Mouse (Mus musculus): ENCODE results near the gene F11r. TPM values are rescaled to one million over a fixed set of nuclear protein-coding genes. Genes with fewer than 3 reads are reported as not detected.
A peak's percentile ranks its signal among the peaks of the same experiment; 100 is the strongest.

F11r gene
- polyA plus RNA-seq, 1 experiment from 2014 or later = 115 TPM

DNA sequence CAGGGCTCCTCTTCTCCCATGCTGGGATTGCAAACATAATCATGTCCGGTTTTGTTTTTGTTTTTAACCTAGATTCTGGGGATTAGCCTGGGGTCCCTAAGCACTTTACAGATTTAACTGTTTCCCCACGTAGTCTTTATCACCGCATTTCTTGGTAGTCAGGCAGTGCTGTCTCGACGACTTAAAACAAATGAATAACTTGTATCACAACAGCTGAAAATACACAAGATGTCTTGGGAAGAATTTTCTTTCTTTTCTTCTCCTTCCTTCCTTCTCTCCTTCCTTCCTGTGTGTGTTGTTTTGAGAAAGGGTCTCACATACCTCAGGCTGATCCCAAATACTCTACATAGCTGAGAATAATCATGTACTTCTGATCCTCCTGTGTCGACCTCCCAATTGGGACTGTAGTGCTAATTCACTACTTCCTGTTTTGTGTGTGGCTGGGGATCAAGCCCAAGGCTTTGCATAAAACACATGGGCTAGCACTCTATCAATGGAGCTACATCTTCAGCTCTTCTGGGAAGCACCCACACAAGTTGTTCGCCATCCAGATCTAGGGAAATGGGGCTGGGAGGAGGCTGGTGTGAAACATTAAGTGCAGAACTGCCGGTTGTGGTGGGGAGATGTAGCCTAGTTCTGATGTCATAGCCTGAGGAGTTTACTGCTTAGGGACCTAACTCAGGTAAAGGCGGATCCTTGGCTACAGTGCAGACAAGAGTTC, 36.7 kb downstream of the F11r start:
- Histone ChIP-seq H3K4me3 (no peak overlapping the region), H3K4me2 (no peak overlapping the region), H3K9me3 (no peaks in the 10 kb centered on the region), H3K27me3 (no peaks in the 10 kb centered on the region), H3K4me1 (peaks cover 20% of the 10 kb centered on the region), H3K36me3 (no peaks in the 10 kb centered on the region), H3K27ac (no peak overlapping the region), H3K9ac (no peak overlapping the region)
- ATAC-seq (ENCODE audit: borderline replicate concordance, extremely low read depth, low FRiP score, low TSS enrichment) = no peak
- WGBS = 58% methylated on average over 9 of the region's 9 CpGs

DNA sequence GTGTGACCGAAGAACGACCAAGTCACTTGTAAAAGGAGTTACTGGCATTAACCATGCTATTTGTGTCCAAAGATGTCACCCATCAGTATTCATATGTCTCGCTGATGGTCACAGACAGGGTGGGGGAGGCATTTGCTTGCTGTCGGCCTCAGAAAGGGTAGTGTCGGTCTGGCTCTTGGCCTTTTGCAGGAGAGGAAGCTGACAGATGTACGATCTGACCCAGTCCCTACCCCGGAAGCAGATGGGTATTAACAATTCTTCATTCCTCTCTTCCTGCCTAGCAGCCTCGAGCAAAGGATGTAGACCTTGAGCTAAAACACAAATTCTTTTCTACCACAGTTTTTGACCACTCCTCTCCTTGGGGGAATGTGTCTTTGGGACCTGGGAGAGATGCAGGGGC, 39.8 kb downstream of the F11r start:
- no peaks in the 10 kb centered on the region for H3K9me3 ChIP-seq
- H3K4me3 ChIP-seq = no peak overlapping the region
- ATAC-seq (ENCODE audit: borderline replicate concordance, extremely low read depth, low FRiP score, low TSS enrichment) = no peak
- peaks cover 6% of the 10 kb centered on the region for H3K4me1 ChIP-seq
- 47% methylated on average over 8 of the region's 8 CpGs for WGBS
- 0 out of 2 replicates have a peak overlapping the region, but pooled peaks have one; percentile 48 for H3K4me2 ChIP-seq
- H3K27ac ChIP-seq = peak overlapping the region; percentile 95
- no peak overlapping the region for H3K9ac ChIP-seq
- no peaks in the 10 kb centered on the region for H3K27me3 ChIP-seq
- H3K36me3 ChIP-seq = no peaks in the 10 kb centered on the region

DNA sequence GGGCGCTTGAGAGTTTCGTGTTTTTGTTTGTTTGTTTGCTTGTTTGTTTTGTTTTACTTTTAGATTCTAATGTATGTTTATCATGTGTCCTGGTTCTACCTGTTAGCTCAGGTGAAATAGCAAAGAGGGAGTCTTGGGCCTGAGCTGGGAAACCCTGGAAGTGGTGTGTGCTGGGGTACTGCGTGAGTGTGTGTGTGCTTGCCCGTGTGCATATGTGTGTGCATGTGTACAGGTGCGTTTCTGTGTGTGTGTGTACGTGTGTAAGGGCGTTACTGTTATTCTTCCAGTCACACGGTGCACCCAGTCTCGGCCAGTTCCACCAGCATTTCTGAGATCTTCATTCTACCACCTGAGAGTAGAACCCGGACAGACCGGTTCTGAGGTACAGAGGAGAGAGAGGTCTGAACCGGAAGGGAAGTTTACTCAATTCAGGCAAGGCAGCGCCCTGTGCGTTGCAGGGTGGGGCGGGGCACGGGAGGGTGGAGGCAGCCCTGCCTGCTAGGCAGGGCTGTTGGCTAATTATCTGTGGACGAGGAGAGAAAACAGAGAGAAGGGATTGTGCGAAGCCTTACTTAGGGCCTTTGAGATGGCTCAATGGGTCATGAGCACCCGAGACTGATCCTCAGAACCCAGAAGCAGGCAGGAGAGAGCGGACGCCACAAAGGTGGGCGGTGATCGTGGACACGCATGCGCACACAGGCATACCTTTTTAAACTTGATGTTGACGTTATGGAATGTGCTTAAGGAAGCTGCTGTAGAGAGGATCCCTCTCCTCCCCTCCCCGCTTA, 40.6 kb downstream of the F11r start:
- peak overlapping the region; percentile 48 for H3K4me2 ChIP-seq
- 44% methylated on average over 27 of the region's 27 CpGs for WGBS
- ATAC-seq (ENCODE audit: borderline replicate concordance, extremely low read depth, low FRiP score, low TSS enrichment) = peak; percentile 92

DNA sequence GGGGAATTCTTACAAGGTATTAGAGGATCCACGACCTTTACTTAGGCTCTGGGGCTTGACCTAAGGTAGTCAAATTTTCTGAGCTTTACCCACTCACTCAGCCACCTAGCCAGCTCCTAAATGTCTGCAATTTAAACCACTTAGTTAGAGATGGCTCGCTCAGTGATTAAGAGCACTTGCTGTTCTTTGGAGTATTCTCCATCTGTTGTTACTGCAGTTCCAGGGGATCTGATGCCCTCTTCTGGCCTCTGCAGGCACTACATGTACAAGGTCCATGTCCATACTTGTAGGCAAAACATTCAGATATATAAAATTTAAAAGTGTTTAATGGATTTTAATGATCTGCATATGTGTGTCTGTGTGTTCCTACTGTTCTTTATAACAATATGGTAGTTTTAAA, 41.6 kb downstream of the F11r start:
- no peaks in the 10 kb centered on the region for H3K36me3 ChIP-seq
- H3K27ac ChIP-seq = peak overlapping the region; percentile 95
- H3K9ac ChIP-seq = no peak overlapping the region
- H3K4me3 ChIP-seq = no peak overlapping the region
- peak; percentile 9; the same call in 1 of the 2 replicates for ATAC-seq (ENCODE audit: borderline replicate concordance, extremely low read depth, low FRiP score, low TSS enrichment)
- WGBS = 33% methylated on average over 2 of the region's 2 CpGs
- peaks cover 6% of the 10 kb centered on the region for H3K4me1 ChIP-seq
- H3K9me3 ChIP-seq = peaks cover 5% of the 10 kb centered on the region
- H3K27me3 ChIP-seq = no peaks in the 10 kb centered on the region
- no peak overlapping the region for H3K4me2 ChIP-seq

More for the DNA sequence above, 40.6 kb downstream of the F11r start:
- H3K27me3 ChIP-seq = no peaks in the 10 kb centered on the region
- peaks cover 2% of the 10 kb centered on the region for H3K9me3 ChIP-seq
- peak overlapping the region; percentile 95 for H3K27ac ChIP-seq
- peaks cover 6% of the 10 kb centered on the region for H3K4me1 ChIP-seq
- 0 out of 2 replicates have a peak overlapping the region, but pooled peaks have one; percentile 20 for H3K9ac ChIP-seq
- H3K4me3 ChIP-seq = peak overlapping the region; percentile 34
- no peaks in the 10 kb centered on the region for H3K36me3 ChIP-seq

DNA sequence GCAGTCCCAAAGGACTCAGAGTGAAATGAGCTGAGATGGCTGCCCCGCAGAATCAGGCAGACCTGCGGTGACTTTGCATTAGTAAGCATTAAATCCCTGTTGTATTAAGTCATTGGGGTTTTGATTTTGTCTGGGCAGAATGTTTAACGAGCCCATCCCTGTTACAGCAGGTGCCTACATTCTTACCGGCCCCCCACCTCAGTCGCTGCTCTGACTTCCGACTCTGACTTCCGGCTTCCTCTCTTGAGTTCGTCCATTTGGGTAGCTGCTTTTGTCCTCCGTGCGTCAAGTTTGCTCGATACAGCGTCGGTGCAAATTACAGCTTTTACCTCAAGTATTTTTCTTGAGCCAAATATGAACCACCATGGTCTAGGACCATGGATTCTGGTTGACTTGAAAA, 56.9 kb downstream of the F11r start:
- Histone ChIP-seq H3K9me3 (peaks cover 3% of the 10 kb centered on the region; the same call in 1 of the 2 replicates), H3K4me3 (no peak overlapping the region), H3K27ac (no peak overlapping the region), H3K36me3 (no peaks in the 10 kb centered on the region), H3K4me2 (no peak overlapping the region), H3K27me3 (no peaks in the 10 kb centered on the region), H3K9ac (no peak overlapping the region), H3K4me1 (no peaks in the 10 kb centered on the region)
- 94% methylated on average over 13 of the region's 13 CpGs for WGBS
- ATAC-seq (ENCODE audit: borderline replicate concordance, extremely low read depth, low FRiP score, low TSS enrichment) = no peak

DNA sequence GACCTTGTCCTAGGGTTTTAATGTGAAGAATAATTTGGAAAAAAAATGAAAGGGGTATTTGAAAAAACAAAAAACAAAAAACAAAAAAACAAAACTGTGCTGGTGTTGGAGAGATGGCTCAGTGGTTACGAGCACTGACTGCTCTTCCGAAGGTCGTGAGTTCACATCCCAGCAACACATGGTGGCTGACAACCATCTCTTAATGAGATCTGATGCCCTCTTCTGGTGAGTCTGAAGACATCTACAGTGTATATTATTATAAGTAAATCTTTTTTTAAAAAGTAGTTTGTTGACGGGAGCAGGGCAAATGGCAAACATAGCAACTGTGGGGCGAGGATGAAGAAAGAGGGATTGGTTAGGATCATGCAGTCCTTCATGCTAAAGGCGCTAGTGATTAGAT, 58.0 kb downstream of the F11r start:
- Histone ChIP-seq H3K9ac (no peak overlapping the region), H3K27me3 (no peaks in the 10 kb centered on the region), H3K9me3 (no peaks in the 10 kb centered on the region), H3K27ac (no peak overlapping the region), H3K4me1 (no peaks in the 10 kb centered on the region), H3K36me3 (no peaks in the 10 kb centered on the region), H3K4me3 (no peak overlapping the region), H3K4me2 (no peak overlapping the region)
- ATAC-seq (ENCODE audit: borderline replicate concordance, extremely low read depth, low FRiP score, low TSS enrichment) = no peak
- WGBS = 81% methylated on average over 6 of the region's 6 CpGs

DNA sequence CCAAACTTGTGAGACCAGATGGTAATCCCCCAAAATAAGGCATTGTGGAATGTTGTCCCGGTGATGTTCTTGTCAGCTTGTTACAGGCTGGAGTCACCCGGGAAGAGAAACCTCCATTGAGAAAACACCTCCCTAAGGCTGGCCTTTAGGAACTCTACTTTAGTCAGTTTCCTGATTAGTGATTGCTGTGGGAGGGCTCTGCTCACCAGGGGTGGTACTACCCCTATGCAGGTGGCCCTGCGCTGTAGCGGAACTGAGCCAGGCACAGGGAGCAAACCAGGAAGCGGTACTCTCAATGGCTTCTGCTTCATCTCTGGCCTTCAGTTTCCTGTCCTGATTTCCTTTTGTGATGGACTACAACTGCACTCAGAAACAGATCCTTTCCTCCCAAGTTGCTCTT, 62.5 kb downstream of the F11r start:
- Histone ChIP-seq H3K27ac (no peak overlapping the region), H3K4me3 (no peak overlapping the region), H3K4me1 (peaks cover 13% of the 10 kb centered on the region), H3K36me3 (no peaks in the 10 kb centered on the region), H3K4me2 (no peak overlapping the region), H3K9me3 (no peaks in the 10 kb centered on the region), H3K9ac (no peak overlapping the region), H3K27me3 (no peaks in the 10 kb centered on the region)
- 76% methylated on average over 5 of the region's 5 CpGs for WGBS
- ATAC-seq (ENCODE audit: borderline replicate concordance, extremely low read depth, low FRiP score, low TSS enrichment) = no peak

DNA sequence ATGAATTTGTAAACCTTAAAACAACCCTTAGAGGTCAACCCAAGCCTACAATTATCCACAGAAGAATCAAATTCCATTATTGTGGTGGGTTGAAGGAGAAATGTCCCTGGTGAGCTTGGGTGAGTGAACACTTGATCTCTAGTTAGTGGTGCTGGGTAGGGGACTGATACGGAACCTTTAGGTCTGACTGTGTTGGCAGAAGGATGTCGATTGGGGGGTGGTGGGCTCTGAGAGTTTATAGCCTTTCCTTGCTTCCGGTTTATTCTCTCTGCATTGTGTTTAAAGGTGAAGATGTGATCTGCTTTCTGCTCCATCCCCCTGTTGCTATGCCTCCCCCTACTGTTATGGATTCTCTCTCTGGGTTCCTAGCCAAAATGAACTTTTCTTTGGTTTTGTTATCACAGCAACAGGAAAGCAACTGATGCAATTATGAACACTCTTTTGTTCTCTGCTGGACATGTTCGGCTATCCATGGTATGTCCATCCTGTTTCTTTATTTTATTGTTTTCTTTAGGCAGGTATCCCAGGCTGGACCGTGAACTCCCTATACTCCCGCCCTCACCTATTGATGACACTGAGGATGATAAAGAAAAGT, 63.8 kb downstream of the F11r start:
- Histone ChIP-seq H3K27ac (no peak overlapping the region), H3K4me2 (no peak overlapping the region)
- no peak for ATAC-seq (ENCODE audit: borderline replicate concordance, extremely low read depth, low FRiP score, low TSS enrichment)

DNA sequence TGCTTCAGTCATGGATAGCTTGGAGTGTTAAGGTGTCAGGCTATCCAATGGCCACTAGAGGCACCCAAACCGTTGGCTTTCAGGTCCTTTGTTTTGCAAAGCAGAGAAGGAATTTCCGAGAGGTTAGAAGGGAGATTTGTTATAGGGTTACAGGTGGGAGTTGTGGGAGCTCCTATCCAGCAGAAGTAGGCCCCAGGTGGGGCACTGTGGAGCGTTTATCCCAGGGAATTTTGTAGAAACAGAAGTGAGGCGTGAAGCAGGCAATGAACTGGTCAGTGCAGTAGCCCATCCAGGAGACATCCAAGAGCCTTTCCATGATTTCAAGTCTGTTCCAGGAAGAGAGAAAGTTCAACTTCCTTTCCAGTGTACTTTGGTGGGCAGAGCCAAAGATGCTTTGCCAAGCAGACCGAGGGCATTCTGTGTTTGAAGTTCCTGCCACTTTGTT, 64.3 kb downstream of the F11r start:
- Histone ChIP-seq H3K27ac (peak overlapping the region; percentile 97), H3K4me3 (peak overlapping the region; percentile 15; the same call in 1 of the 2 replicates), H3K4me1 (peaks cover 13% of the 10 kb centered on the region), H3K27me3 (no peaks in the 10 kb centered on the region), H3K4me2 (peak overlapping the region; percentile 78), H3K9ac (no peak overlapping the region), H3K36me3 (no peaks in the 10 kb centered on the region), H3K9me3 (no peaks in the 10 kb centered on the region)
- no peak for ATAC-seq (ENCODE audit: borderline replicate concordance, extremely low read depth, low FRiP score, low TSS enrichment)
- WGBS = 4% methylated on average over 5 of the region's 5 CpGs

More for the DNA sequence above, 63.8 kb downstream of the F11r start:
- Histone ChIP-seq H3K9ac (no peak overlapping the region), H3K36me3 (no peaks in the 10 kb centered on the region), H3K4me1 (peaks cover 13% of the 10 kb centered on the region), H3K4me3 (no peak overlapping the region), H3K27me3 (no peaks in the 10 kb centered on the region), H3K9me3 (no peaks in the 10 kb centered on the region)
- WGBS = 54% methylated on average over 6 of the region's 6 CpGs

DNA sequence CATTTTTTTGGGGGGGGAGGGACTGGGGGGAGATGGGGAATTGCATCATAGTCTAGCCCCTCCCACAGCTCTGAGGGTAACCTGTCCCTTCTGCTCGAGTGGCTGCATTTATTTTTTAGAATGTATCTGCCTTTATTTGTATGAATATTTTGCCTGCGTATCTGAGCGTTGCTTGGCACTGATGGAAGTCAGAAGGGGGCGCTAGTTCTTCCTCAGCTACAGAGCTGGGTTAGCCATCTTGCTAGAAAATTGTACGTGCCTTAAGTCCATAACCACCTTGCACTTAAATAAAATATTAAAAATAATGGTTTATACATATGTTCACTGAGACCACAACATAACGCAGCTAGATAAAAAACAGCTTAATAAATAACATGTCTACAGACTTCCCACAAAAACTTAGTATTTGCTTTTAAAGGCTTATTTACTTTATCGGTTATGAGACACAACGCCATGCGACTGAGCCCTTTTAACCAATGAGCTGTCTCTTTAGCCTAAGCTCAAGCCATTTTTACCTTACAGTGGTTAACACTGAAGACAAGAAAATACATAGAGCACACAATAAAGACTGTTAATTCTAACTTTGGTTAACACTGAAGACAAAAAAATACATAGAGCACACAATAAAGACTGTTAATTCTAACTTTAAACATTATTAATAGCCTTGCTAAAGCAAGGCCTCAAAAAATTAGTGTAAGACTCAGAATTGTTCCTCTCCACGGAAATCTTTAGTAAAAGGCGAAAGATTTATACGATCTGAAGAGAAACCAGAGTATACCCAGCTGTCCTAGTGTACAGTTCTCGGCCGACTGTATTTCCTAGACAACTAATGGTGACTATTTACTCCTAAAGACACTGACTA, 65.3 kb downstream of the F11r start:
- H3K36me3 ChIP-seq = no peaks in the 10 kb centered on the region
- H3K4me1 ChIP-seq = peaks cover 13% of the 10 kb centered on the region
- WGBS = under 1% methylated on average over 14 of the region's 14 CpGs
- no peak overlapping the region for H3K9ac ChIP-seq
- H3K9me3 ChIP-seq = no peaks in the 10 kb centered on the region
- peak overlapping the region; percentile 97 for H3K27ac ChIP-seq
- H3K27me3 ChIP-seq = no peaks in the 10 kb centered on the region
- ATAC-seq (ENCODE audit: borderline replicate concordance, extremely low read depth, low FRiP score, low TSS enrichment) = peak; percentile 86
- H3K4me3 ChIP-seq = peak overlapping the region; percentile 69; the same call in 1 of the 2 replicates
- peak overlapping the region; percentile 78 for H3K4me2 ChIP-seq

DNA sequence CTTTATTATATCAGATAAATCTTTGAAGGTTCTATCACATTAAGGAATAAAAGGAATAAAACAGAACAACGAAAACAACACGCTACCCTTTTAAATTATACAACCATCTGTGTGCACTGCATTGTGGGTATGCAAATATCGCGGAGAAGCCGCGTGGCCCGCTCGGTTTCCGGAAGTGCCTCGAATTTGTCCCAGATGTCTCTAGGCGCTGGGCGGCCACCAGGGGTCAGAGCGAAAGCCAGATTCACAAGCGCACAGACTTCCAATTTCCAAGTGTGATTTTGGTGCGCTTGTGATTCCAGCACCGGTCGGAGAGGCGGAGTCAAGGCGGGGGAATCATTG, 65.9 kb downstream of the F11r start, which contains the start of gene Alyref2:
Gene Alyref2, plus strand, starts transcription at position 229 of the 342 bp plus-strand sequence.
- H3K4me2 ChIP-seq = peak within 1 kb of the TSS; percentile 78
- no peaks in the 10 kb centered on the region for H3K27me3 ChIP-seq
- peak within 1 kb of the TSS; percentile 69 for H3K4me3 ChIP-seq
- under 1% methylated on average over 19 of the region's 19 CpGs for WGBS
- peak; percentile 91 for ATAC-seq (ENCODE audit: borderline replicate concordance, extremely low read depth, low FRiP score, low TSS enrichment)
- H3K9me3 ChIP-seq = no peaks in the 10 kb centered on the region
- H3K4me1 ChIP-seq = peaks cover 13% of the 10 kb centered on the region
- no peaks in the 10 kb centered on the region for H3K36me3 ChIP-seq
- peak within 1 kb of the TSS; percentile 97 for H3K27ac ChIP-seq
- H3K9ac ChIP-seq = peak within 1 kb of the TSS; percentile 81
